Mouse (Mus musculus) lung, adult 2 months (tissue): Measurements from ENCODE around the gene Arhgef28.

Experiments used
- CTCF ChIP-seq: fragments of 200-500 bp; IDR thresholded peaks from 2 replicates; pipeline ENCODE4 v1.5.1; 2011; ENCODE audit warnings: mild to moderate bottlenecking, low read length, control low read depth; ENCODE audit not compliant: insufficient read depth
- POLR2A ChIP-seq: fragments of 200-500 bp; IDR thresholded peaks from 2 replicates; pipeline ENCODE4 v1.6.1; 2011; ENCODE audit warnings: low read depth, mild to moderate bottlenecking, control low read depth, low read length, borderline replicate concordance; ENCODE audit errors: extremely low read depth

GRCm38 (mm10) chr13:97954956-97955496 is 251.2 kb downstream of the Arhgef28 start:
- TF ChIP-seq POLR2A (no peak), CTCF (no peak)
